Mouse (Mus musculus) cortical plate, adult 2 months (tissue): Measurements from ENCODE around the gene AC161166.1.

Experiments used
- CTCF ChIP-seq: fragments of 200-500 bp; IDR thresholded peaks from 2 replicates; pipeline ENCODE4 v1.5.1; 2011; ENCODE audit warnings: mild to moderate bottlenecking, control low read depth, low read length; ENCODE audit not compliant: insufficient read depth; ENCODE audit errors: extremely low read depth
- POLR2A ChIP-seq: fragments of 200-500 bp; IDR thresholded peaks from 2 replicates; pipeline ENCODE4 v1.6.1; 2011; ENCODE audit warnings: mild to moderate bottlenecking, low read length, control low read depth; ENCODE audit not compliant: insufficient read depth; ENCODE audit errors: extremely low read depth

GRCm38 (mm10) chr7:24504868-24505267 is 7.4 kb downstream of the AC161166.1 start:
- TF ChIP-seq CTCF = no peak
- TF ChIP-seq POLR2A = no peak
